In the genomic region with DNA sequence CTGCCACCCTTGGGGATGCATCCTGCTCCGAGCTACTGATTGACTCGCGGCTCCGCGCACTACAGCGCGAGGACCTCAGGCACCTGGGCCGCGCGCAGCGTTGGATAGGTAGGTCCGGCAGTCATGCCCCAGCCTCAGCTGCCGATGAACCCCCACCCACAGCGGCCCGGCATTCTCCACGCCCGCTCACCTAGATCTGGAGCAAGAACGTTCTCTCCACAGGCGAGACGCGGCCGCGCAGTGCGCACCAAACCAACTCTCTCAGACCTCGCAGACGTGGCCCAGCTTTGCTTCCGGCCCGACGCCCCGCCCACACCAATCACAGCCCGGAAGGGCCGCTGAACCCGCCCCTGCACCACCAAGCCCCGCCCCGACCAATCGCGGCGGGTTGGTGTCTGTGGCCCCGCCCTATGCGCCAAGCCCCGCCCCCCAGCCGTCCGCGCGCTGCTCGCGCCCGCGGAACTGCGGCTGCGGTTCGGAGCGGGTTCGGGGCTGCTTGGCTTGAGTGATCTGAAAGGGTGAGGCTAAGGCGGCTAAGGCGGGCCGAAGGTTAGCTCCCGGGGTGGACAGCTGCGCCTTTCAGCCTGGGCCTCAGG, we compare ENCODE assay signal across 7 mouse cellular contexts. TPM values are rescaled to one million over a fixed set of nuclear protein-coding genes. Genes with fewer than 3 reads are reported as not detected.
A peak's percentile ranks its signal among the peaks of the same experiment; 100 is the strongest.
DNase-seq lines count a peak whose midpoint lies in the region; ATAC-seq and TF ChIP-seq lines count a peak whose summit lies in the region.

A gene (minus strand): TSS at position 303 of the 596 bp plus-strand sequence.
A gene (plus strand): TSS at position 452 of the 596 bp plus-strand sequence.

- WGBS in embryonic facial prominence, embryonic 12.5 days = 1% methylated on average over 59 of the region's 59 CpGs
- WGBS in heart, adult 2 months = under 1% methylated on average over 59 of the region's 59 CpGs
- WGBS in limb, embryonic 13.5 days = under 1% methylated on average over 59 of the region's 59 CpGs
- 0% methylated on average over 52 of the region's 59 CpGs for WGBS in midbrain, embryonic 16.5 days

- TF ChIP-seq EP300 in heart, adult 2 months (IDR thresholded peaks at IDR 0.05; ENCODE audit: insufficient read depth, low read depth, low read length) = no peak

- peak; percentile 98 for DNase-seq in adrenal gland, postnatal 25 days
- peak; percentile 96 to 97 for DNase-seq in heart, adult 2 months
- DNase-seq in kidney, adult 8-10 months = peak; percentile 93 to 95
- peak; percentile 90 to 98 for DNase-seq in spleen, postnatal 10 days (ENCODE audit: low spot score in 2 of 2)

- H3K9ac ChIP-seq in embryonic facial prominence, embryonic 12.5 days = peak within 1 kb of the TSS; percentile 79
- H3K9ac ChIP-seq in heart, adult 2 months (ENCODE audit: low read depth, low read length) = peak within 1 kb of the TSS; percentile 85
- H3K9ac ChIP-seq in limb, embryonic 13.5 days = peak within 1 kb of the TSS; percentile 79
- peak within 1 kb of the TSS; percentile 74 for H3K9ac ChIP-seq in midbrain, embryonic 16.5 days (ENCODE audit: low read depth, low read length)

- intact Hi-C loops in heart, adult 2 months (cut with DNase I) = loop anchor here (2.0 to 10.0 kb wide), 3 partner anchors 105 to 817 kb away; a partner anchor contains a TSS

- peaks cover 15% of the 10 kb centered on the region for H3K36me3 ChIP-seq in embryonic facial prominence, embryonic 12.5 days
- no peaks in the 10 kb centered on the region for H3K36me3 ChIP-seq in heart, adult 2 months (ENCODE audit: control insufficient read depth, insufficient read depth, low read length)
- H3K36me3 ChIP-seq in limb, embryonic 13.5 days = peaks cover 25% of the 10 kb centered on the region
- 0 out of 2 replicates have a peak, but pooled peaks cover 2% of the 10 kb centered on the region for H3K36me3 ChIP-seq in midbrain, embryonic 16.5 days (ENCODE audit: control insufficient read depth, insufficient read depth, low read length)

- TF ChIP-seq POLR2A in heart, adult 2 months (IDR thresholded peaks at IDR 0.05; ENCODE audit: insufficient read depth, low read depth, low read length) = peak; percentile 91

- no peak for TF ChIP-seq CTCF in heart, adult 2 months (IDR thresholded peaks at IDR 0.05)

- H3K27ac ChIP-seq in embryonic facial prominence, embryonic 12.5 days = peak within 1 kb of the TSS; percentile 52; the same call in 1 of the 2 replicates
- peak within 1 kb of the TSS; percentile 62 for H3K27ac ChIP-seq in heart, adult 2 months
- peak within 1 kb of the TSS; percentile 55; the same call in 1 of the 2 replicates for H3K27ac ChIP-seq in limb, embryonic 13.5 days
- H3K27ac ChIP-seq in midbrain, embryonic 16.5 days (ENCODE audit: low read length) = peak within 1 kb of the TSS; percentile 73

- H3K4me2 ChIP-seq in embryonic facial prominence, embryonic 12.5 days (replicated peaks) = peak within 1 kb of the TSS; percentile 97
- H3K4me2 ChIP-seq in limb, embryonic 13.5 days (replicated peaks) = peak within 1 kb of the TSS; percentile 99
- H3K4me2 ChIP-seq in midbrain, embryonic 16.5 days (ENCODE audit: low read length) = peak within 1 kb of the TSS; percentile 99

- no peaks in the 10 kb centered on the region for H3K27me3 ChIP-seq in embryonic facial prominence, embryonic 12.5 days
- no peaks in the 10 kb centered on the region for H3K27me3 ChIP-seq in heart, adult 2 months (ENCODE audit: control insufficient read depth, insufficient read depth, low read length)
- H3K27me3 ChIP-seq in limb, embryonic 13.5 days = no peaks in the 10 kb centered on the region
- H3K27me3 ChIP-seq in midbrain, embryonic 16.5 days (ENCODE audit: control insufficient read depth, insufficient read depth, low read depth, low read length) = no peaks in the 10 kb centered on the region

- ATAC-seq in embryonic facial prominence, embryonic 12.5 days (ENCODE audit: insufficient number of reproducible peaks, insufficient read depth, low FRiP score, low TSS enrichment) = peak; percentile 97
- ATAC-seq in limb, embryonic 13.5 days (ENCODE audit: low FRiP score, low read depth) = peak; percentile 98
- peak; percentile 99 for ATAC-seq in midbrain, embryonic 16.5 days

- H3K79me2 ChIP-seq in heart, adult 2 months (replicated peaks; ENCODE audit: control insufficient read depth, insufficient read depth, low read length) = no peaks in the 10 kb centered on the region

- H3K9me3 ChIP-seq in embryonic facial prominence, embryonic 12.5 days = no peaks in the 10 kb centered on the region
- H3K9me3 ChIP-seq in limb, embryonic 13.5 days = no peaks in the 10 kb centered on the region
- H3K9me3 ChIP-seq in midbrain, embryonic 16.5 days (replicated peaks; ENCODE audit: control insufficient read depth, low read length, poor library complexity, severe bottlenecking) = no peaks in the 10 kb centered on the region

- H3K4me1 ChIP-seq in embryonic facial prominence, embryonic 12.5 days = peaks cover 13% of the 10 kb centered on the region; the same call in 1 of the 2 replicates
- peaks cover 4% of the 10 kb centered on the region for H3K4me1 ChIP-seq in heart, adult 2 months (ENCODE audit: control insufficient read depth, insufficient read depth, low read length)
- peaks cover 18% of the 10 kb centered on the region for H3K4me1 ChIP-seq in limb, embryonic 13.5 days
- H3K4me1 ChIP-seq in midbrain, embryonic 16.5 days (ENCODE audit: control insufficient read depth, insufficient read depth, low read length) = peaks cover 15% of the 10 kb centered on the region

- peak within 1 kb of the TSS; percentile 73 for H3K4me3 ChIP-seq in embryonic facial prominence, embryonic 12.5 days
- peak within 1 kb of the TSS; percentile 79 for H3K4me3 ChIP-seq in heart, adult 2 months
- H3K4me3 ChIP-seq in limb, embryonic 13.5 days = peak within 1 kb of the TSS; percentile 78
- H3K4me3 ChIP-seq in midbrain, embryonic 16.5 days (ENCODE audit: low read depth, low read length) = peak within 1 kb of the TSS; percentile 68

RNA-seq across cellular contexts. Expression of the first gene that starts in this region (rescaled TPM):
- 36.6 and 40.3 TPM in 2 replicates for total RNA-seq in adrenal gland, postnatal 25 days (2021)
- 37.2 and 38.1 TPM in 2 replicates for polyA plus RNA-seq in embryonic facial prominence, embryonic 12.5 days (2016; fragmentation: Nextera tagmentation; extraction: Ambion mirVana)
- 1 to 10 TPM; 6.2 to 6.5 TPM for total RNA-seq in heart, adult 2 months (2021)
- polyA plus RNA-seq in heart, adult 2 months (2012; rRNA removed) = 3.2 and 5.0 TPM in 2 replicates
- polyA plus RNA-seq in limb, embryonic 13.5 days (2015; fragmentation: Nextera tagmentation; extraction: Ambion mirVana) = 42.0 and 42.2 TPM in 2 replicates
- polyA plus RNA-seq in midbrain, embryonic 16.5 days (2015; fragmentation: Nextera tagmentation; extraction: Ambion mirVana) = 32.8 and 36.7 TPM in 2 replicates

RNA-seq across cellular contexts. Expression of the second gene that starts in this region (rescaled TPM):
- total RNA-seq in adrenal gland, postnatal 25 days (2021) = 5.6 and 11.0 TPM in 2 replicates
- polyA plus RNA-seq in embryonic facial prominence, embryonic 12.5 days (2016; fragmentation: Nextera tagmentation; extraction: Ambion mirVana) = 2.3 and 4.3 TPM in 2 replicates
- under 1 TPM; 0.27 to 0.47 TPM for total RNA-seq in heart, adult 2 months (2021)
- 0.64 and 0.86 TPM in 2 replicates for polyA plus RNA-seq in heart, adult 2 months (2012; rRNA removed)
- 2.5 and 2.7 TPM in 2 replicates for polyA plus RNA-seq in limb, embryonic 13.5 days (2015; fragmentation: Nextera tagmentation; extraction: Ambion mirVana)
- 22.3 and 30.9 TPM in 2 replicates for polyA plus RNA-seq in midbrain, embryonic 16.5 days (2015; fragmentation: Nextera tagmentation; extraction: Ambion mirVana)

Comparison
In these comparisons a context has a peak if more than half of its experiments do, and no peak if none do; other contexts are left out.
1. Peak in every context shown above with its lines: DNase-seq, ATAC-seq, H3K4me3 ChIP-seq and H3K27ac ChIP-seq.